Mouse (Mus musculus) left cerebral cortex, postnatal 4 days (tissue): ENCODE measurements around the gene Sesn3. TPM values are rescaled to one million over a fixed set of nuclear protein-coding genes. Genes with fewer than 3 reads are reported as not detected.
"Not testable (repeated sequence)": the region's sequence is repeated elsewhere in the genome, so short reads cannot be mapped to it uniquely, and the experiment has no call there.

ENCODE experiments used
- DNase-seq: peaks from one replicate; pipeline ENCODE4 v3.0.0-alpha.2; 2022
- intact Hi-C: fragments of 180-260 bp; cut with DNase I; formaldehyde crosslinking; loops from one replicate; pipeline ENCODE4 v1.15.1; 2025
- total RNA-seq, 2 experiments: library from RNA; stranded (reverse); gene quantifications; 2 replicates each; pipeline ENCODE4 v1.2.3; 2021

The Sesn3 gene
- total RNA-seq, 2 experiments from 2014 or later = 70.1 to 73.3 TPM

DNA sequence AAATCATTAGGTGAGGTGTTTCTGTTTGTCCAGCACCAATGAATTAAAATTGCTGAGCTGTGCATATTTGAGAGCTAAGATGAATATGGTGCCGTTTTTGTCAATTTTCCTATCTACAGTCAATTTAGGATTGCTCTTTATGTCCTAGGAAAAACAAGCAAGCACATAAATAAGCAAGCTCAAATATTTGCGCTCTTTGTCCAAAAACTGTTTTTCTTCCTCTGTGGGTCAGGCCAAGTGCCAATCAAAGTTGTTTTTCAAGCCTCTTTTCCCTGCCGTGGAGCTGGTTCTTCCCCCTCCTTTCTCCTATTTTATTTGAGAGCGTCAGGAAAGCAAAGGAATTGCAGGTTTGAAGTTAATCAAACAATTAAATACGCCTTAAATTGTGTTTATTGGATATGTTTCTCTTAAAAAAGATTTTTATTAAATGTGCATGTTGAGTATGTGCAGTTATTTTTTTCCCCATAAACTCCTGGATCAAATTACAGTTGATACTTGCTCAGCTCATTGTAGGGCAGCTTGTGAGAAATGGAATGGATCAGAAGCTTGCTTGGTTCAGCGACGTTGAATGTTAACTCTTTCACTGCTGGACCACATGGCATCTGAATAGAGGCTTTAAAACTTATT lies 2.6 kb downstream of the Sesn3 start:
- intact Hi-C loops = loop anchor here (5.0 kb wide), 1 partner anchor 380 kb away; no protein-coding TSS in a partner anchor
- DNase-seq = no peak

DNA sequence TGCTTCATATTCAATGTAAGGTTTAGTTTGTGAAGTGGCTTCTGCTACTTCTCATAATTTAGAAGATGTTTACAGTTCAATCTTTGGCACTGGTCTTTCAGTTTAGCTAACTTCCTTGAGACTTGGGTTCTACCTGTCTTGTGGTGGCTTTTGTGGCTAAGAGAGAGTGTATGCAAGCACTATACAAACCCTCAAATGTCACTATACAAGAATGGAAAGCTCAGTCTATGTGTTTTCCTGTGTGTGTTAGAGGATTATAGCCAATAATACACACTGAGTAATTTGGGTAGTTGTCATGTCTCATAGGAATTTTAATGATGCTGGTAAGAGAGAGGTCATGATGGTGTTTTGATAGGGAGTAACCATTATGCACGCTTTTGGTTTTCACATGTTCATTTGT lies 5.8 kb downstream of the Sesn3 start:
- intact Hi-C loops = no loop called here
- no peak for DNase-seq

DNA sequence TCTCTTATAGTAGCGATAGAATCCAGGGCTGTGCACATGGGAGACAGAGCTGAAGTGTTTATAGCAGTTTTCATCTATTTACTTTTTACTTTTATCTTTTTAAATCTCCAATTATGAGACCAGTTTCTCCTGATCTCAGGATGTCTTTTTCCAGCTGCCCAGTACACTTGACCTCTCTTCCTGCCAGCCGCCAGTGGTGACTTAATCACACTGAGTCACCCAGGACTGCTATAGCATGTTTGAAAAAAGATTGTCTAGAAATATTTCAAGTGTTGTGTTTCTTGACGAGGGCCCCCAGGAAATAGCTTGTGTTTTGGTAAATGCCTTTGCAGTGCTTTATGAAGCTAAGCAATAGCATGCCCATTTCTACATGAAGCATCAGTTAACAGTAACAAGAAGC lies 10.2 kb downstream of the Sesn3 start:
- intact Hi-C loops = no loop called here
- DNase-seq = no peak

DNA sequence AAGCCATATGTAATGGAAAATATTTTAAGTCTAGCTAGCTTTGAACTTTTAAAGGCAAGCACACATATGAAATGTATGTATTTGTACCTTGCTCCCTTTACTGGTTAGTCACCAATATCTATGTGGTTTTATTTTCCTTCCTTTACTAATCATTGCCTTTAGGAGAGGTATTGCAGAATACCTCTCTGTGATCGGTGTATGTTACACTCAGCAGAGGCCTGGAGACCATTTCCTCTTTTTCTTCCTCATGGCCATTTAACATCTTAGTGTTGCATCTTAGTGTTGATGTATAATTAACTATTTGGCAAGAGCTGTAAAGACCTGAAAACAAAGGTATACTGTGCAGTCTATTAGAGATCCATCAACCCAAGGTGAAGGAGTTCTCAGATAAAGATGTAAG lies 12.4 kb downstream of the Sesn3 start:
- no peak for DNase-seq
- intact Hi-C loops = no loop called here

DNA sequence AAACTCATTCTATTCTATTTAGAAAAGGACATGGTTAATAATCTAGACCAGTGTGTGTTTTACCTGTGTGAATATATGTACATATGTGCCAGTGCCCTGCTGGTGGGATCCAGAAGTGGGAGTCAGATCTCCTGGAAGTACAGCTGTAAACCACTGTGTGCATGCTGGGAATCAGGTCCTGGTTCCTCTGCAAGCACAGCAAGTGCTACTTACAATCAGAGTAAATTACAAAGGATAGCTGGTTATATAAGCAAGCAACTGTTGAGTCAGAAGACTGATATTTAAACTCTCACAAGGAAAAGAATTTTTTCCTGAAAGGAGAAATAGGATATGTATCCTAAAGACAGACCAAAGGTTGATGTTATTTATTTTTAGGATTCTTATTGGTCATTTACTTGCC lies 13.6 kb downstream of the Sesn3 start:
- no peak for DNase-seq
- intact Hi-C loops = no loop called here

DNA sequence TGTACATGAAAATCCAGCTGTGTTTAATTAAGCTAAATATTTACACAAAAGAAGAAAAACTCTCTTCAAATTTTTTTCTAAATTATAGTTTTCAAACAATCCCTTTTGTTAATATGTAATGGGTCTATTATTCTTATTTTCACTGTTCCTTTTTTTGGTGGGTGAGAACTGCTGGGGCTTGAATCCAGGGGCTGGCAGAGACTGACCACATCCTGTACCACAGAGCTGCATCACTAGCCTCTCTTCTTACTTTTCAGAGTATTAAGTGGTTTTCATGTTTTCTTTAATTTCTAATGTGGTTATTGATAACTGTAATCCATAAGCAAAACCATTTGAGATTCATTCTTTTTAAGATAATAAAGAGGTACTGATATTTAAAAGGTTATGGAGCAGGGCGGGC lies 19.0 kb downstream of the Sesn3 start:
- DNase-seq = no peak
- intact Hi-C loops = no loop called here

DNA sequence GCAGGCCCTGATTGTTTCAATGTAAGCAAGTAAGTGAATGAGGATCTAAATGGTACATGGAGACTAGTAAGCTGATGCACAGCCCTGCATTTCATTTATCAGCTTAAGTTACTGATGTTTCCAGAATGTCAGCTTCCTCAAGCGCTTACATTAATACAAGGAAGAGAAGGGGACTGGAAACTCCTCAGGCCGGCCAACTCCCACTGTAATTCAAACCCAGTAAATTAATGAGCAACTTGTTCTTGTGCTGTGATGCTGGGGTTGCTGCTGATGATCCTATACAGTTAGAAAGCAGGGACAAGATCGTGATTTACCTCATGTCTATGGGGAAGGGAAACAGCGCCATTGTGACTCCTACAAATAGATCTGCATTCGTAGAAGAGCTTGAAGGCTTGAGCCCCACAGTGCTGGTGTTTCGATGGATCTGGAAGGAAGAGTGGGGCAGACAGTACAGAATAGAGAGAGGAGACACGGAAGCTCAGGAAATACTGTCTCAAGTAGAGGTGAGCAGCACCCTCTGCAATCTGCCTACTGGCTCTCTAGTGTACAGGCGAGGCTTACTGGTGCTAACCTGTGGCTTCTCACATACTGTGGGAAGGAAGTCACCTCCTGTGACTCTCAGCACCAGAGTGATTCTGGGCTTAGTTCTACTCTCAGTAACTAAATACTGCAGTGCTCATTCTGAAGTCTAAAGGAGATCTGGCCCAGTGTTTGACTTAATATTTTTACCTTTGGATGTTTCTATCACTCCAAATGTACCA lies 21.0 kb downstream of the Sesn3 start:
- intact Hi-C loops = no loop called here
- DNase-seq = no peak

DNA sequence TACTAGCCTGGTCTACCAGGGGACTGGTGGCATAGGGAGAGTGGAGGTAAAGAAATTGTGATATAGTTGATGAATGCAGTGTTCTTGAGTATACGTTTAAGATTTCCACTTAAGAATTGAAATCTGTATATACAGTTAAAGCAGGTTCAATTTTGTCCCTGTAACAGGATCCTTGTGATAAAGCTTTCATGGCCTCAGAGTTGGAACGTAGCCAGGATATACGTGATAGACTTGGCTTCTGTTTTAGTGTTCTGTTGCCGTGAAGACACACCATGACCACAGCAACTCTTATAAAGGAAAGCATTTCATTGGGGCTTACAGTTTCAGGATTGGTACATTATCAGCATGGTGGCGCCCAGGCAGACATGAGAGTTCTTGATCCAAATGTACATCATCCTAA lies 22.3 kb downstream of the Sesn3 start:
- intact Hi-C loops = no loop called here
- no peak for DNase-seq

DNA sequence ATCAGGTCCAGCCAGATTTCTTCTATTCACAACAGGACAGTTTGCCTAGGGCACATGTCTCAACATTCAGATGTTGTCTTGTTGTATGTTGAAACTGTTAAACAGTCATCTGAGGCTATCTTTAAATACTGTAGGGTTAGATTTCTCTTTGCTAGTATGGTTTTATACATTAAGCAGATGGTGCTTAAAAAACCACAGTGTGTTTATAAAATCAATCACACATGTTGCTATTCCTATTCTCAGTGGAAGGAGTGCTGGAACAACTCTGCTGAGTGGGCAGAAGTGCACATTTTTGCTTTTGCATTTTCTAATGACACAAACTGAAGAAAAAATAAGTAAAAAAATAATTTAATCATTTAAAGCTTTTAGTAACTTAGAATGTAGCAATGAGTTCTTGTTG lies 25.0 kb downstream of the Sesn3 start:
- DNase-seq = no peak
- intact Hi-C loops = no loop called here

DNA sequence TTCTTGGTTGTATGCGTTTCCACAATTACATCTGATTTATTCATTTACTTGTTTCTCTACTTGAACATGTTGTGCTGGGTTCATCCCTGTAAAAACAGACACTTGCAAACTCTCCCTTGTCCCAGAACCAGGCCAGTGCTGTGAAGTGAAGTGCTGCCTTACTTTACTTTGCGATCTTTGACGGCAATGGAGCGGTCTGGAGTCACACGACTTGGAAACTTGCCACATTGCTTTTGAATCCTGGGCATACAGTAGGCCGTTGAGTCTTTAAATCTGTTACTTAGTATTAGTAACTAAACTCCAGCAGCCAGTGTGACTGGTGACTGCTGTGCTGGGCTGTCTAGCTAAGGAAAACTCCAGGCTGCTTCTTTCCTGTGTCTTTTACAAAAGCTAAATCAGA lies 25.9 kb downstream of the Sesn3 start:
- no peak for DNase-seq
- intact Hi-C loops = no loop called here

DNA sequence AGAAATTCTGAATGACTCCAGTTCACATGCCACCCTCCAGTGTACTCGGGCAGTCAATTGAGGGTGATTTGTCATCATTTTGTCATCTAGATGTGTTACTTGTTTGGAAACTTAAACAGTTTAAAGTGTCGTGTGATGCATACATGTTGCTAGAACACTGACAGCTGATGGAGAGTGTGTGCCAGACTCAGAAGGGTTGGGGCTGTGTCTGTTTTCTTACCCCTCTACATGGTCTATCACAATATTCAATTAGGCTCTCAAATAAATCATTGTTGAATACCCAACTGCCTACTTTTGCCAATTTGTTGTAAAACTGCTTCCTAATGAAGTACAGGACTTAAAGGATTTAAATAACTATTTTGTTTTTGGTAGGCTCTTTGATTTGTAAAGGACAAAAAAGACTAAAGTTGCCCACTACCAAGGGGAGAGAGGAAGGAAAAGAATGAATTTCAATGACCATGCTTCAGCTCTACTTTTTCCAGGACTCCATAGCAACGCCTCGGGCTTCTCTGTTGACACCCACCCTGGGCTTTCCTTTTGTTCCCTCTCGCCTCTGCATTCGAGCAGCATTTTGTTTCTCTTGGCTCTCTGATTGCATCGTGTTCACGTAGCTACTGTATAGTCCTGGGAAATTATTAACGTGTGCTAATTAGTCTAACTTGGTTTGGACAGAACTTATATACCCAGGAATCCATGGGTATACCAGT lies 29.5 kb downstream of the Sesn3 start:
- no peak for DNase-seq
- intact Hi-C loops = no loop called here

DNA sequence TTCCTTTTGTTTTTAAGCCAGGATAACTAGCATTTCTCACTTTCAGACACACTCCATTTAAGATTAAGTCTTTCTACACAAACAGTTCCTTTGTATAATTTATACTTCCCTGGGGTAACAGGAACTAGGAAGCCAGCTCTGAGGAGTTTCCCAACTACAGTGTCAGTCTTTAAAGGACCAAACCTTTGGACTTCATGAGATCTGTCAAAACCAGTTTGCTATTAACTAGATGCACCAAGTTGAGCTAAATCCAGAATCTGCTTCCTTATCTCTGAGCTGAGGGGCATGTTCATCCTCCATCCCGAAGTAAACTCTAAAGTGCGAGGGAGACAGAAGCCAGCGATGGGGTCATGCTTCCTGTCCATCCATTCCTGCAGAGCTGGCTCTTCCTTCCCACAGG lies 32.5 kb downstream of the Sesn3 start:
- intact Hi-C loops = no loop called here
- no peak for DNase-seq

DNA sequence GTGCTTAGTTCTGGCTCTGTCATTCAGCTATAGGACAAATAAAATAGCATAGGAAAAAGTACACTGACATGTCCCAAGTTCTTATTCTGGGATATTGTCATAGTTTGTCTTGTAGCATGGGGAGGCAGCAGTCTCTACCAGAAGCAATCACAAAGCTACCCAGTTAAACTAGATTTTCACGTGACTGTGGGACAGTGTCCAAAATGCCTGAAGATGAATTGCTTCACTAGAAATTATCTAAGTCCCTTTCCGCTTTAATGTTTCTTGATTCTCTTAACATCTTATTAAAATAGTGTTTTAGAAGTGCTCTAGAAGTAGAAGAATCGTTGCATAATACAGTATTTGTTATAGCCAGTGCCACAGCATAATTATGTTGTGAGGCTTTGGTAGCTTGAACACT lies 39.1 kb downstream of the Sesn3 start:
- intact Hi-C loops = no loop called here
- no peak for DNase-seq

DNA sequence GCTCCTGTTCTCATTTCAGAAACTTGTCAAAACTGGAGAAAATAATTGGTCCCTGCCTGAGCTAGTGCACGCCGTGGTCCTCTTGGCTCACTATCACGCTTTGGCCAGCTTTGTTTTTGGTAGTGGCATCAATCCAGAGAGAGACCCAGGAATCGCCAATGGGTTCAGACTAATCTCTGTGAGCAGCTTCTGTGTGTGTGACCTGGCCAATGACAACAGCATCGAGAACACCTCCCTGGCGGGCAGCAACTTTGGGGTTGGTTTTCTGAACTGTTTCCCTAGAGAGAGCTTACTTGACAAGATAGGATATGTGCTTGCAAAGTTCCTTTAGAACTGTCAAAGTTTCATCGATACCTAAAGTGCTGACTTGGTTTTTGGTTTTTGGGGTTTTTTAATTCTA lies 39.6 kb downstream of the Sesn3 start:
- intact Hi-C loops = no loop called here
- DNase-seq = no peak

DNA sequence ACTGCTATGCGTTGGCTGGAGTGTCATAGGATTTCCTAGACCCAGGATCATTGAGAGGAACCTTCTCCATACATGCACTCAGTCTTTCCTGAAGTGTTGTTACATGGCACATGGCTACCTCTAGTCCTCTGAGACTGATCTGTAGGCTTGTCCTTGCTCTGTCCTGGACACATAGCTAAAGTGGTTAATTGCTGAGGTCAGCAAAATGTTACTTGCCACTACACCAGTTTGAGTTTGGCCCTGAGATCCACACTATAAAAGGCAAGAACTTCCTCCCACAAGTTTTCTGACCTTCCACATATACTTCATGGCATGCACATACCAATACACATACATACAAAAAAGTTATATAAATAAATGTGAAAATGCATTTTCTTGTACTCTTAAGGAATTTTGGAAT lies 41.8 kb downstream of the Sesn3 start:
- DNase-seq = no peak
- intact Hi-C loops = no loop called here

DNA sequence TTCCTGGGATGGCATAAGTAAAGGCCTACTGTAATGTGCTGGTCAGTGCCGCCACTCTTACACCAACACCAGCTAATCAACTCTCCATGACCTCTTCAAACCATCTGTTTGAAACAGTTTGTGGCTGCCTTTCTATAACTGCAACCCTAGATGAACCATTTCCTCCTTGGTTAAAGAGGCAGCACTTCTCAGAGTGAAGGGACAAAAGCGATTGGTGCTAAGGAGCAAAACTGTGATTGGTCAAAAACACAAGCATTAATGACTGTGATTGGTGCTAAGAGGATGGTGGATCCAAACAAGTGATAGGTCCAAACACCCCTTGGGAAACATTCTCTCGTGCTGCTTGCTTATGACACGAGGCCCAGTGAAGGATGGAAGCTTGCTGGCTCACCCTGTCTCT lies 61.0 kb downstream of the Sesn3 start:
- intact Hi-C loops = loop anchor here (10.0 kb wide), 1 partner anchor 1101 kb away; no protein-coding TSS in a partner anchor
- DNase-seq = no peak

DNA sequence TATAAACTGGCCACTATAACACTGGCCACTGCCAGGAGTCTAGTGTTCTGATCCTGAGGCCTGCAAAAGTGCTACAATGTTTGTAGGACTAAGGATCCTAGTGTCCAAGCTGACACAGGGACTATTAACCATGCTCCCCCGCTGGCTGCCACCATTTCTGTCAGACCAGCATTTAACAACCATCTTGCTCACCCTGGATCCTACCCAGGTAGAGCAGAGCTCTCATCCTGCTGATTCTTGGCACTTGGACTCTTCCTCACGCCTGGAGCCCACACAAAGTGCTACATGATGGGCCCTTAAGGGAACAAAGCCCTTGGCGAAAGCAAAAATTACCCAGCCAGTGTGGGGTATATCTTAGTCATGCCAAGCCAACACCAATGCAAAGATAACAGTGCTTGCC lies 62.0 kb downstream of the Sesn3 start:
- DNase-seq = no peak
- intact Hi-C loops = loop anchor here (10.0 kb wide), 1 partner anchor 1102 kb away; no protein-coding TSS in a partner anchor

DNA sequence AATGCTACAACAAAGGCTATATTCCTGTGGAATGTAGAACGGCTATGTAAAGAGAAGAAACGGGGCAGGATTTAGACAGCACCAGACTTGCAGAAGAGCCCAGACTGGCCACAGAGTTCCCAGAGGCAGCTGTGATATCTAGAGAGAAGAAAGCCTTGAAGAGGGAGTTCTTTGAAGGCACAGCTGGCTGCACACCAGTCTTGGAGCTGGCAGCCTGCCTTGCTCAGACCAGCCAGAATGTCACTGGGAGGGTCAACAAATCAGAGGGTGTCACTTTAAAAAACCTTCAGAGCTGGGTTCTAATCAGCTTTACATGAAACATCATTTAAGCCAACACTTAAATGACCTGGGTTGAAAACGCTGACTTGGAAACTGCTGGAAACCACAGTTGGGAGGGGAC lies 63.8 kb downstream of the Sesn3 start:
- intact Hi-C loops = loop anchor here (10.0 kb wide), 1 partner anchor 1104 kb away; no protein-coding TSS in a partner anchor
- no peak for DNase-seq

DNA sequence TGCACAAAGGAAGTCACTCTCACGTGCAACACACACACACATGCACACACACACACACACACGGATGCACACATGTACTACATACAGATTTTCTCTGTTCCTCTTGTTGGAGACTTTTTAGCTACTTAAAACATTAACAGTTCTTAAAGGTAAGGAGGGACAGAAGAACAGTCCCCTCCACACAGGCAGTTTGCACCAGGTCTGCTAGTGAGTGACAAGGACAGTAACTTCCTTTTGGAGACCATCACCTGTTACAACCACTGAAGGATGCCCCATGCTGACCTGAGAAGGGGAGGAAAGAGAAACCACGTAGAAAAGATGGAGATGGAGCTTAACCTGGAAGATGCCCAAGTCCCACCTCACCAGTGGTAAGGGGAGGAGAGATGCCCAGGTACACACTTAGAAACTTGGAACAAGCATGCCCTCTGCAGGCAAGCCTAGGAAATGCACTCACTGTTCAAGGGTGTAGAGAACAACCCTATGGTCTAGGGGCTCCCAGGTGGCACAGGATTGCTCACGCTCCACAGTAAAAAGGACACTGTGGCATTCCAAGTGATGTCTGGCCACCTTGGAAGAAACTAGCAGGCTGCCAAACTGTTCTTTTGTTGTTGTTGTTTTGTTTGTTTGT lies 67.3 kb downstream of the Sesn3 start:
- intact Hi-C loops = loop anchor here (5.0 to 10.0 kb wide), 2 partner anchors 457 to 495 kb away; no protein-coding TSS in a partner anchor
- peak; percentile 84 for DNase-seq

DNA sequence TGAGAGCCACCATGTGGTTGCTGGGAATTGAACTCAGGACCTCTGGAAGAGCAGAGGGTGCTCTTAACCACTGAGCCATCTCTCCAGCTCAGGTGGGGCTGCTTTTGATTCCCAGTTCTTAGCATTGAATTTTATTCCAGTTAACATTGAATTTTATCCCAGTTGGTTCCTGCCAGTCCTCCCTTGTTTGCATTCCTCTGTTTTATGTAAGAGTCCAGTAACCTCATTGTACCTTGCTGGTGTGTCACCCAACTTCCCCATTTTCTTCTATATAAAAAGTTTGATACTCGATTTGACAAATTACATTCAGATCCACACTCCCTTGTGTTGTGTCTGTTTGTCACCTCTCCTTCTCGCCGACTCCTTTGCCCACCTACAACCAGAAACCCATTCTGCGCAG lies 71.0 kb downstream of the Sesn3 start:
- intact Hi-C loops = loop anchor here (10.0 kb wide), 1 partner anchor 461 kb away; no protein-coding TSS in a partner anchor
- DNase-seq = not testable (repeated sequence)

DNA sequence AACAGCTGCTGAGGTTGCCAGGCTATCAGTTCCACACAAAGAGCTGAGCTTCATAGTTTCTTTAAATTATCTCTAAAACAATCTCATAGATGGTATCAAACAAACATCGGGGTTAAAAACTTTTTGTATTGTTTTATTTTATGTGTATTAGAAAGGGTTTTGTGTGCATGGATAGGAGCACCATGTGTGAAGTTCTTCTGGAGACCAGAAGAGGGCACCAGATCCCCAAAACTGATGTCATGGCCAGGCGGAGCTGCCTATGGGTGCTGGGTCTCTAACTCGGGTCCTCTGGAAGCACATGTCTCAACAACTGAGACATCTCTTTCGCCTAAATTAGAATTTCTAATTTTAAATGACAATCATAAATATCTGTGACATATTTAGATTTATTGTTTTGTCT lies 73.5 kb downstream of the Sesn3 start:
- intact Hi-C loops = loop anchor here (10.0 kb wide), 1 partner anchor 464 kb away; no protein-coding TSS in a partner anchor
- DNase-seq = no peak
